Mouse (Mus musculus): ENCODE data around the gene Tgfbrap1. TPM values are rescaled to one million over a fixed set of nuclear protein-coding genes. Genes with fewer than 3 reads are reported as not detected.

The Tgfbrap1 gene
- total RNA-seq, 2 experiments from 2014 or later: 37.7 to 38.1 TPM

DNA sequence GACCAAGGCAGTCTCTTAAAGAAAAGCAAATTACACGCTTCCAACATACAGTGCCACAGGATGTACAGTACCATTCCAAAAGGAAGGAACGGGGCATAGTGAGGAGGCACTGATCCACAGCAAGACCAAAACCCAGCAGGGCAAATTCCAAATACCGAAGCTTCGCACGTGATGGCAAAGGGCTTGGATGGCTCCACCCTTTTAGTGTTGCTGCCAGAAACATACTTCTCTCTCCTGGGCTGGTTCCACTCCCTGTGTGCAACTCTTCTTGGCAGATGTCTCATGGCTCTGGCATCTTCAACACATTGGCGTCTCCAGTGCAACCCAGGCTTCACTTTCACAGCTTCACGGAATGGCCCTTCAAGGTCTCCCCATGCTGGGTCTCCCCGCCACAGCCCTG is 19.0 kb upstream of the Tgfbrap1 start:
- no peak for DNase-seq (ENCODE audit: low spot score in 2 of 2)

DNA sequence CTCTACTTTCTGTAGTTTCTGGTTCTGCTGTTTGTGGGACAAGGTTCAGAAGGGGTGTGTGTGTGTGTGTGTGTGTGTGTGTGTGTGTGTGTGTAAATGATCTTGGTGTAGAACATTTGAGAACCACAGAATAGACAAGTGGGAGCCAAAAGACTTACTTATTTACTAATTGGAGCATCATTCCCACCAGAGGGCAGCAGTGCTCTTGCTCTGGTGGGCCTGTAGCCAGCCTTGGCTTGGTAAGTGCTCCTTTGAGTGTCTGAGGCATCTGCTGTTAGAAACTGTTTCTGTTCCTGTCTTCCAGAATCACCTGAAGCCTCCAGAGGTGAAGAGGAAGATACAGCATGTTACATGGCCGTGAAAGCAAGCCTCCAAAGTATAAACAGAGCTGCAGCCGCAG is 14.4 kb upstream of the Tgfbrap1 start:
- peak; percentile 36 to 86 for DNase-seq (ENCODE audit: low spot score in 2 of 2)

DNA sequence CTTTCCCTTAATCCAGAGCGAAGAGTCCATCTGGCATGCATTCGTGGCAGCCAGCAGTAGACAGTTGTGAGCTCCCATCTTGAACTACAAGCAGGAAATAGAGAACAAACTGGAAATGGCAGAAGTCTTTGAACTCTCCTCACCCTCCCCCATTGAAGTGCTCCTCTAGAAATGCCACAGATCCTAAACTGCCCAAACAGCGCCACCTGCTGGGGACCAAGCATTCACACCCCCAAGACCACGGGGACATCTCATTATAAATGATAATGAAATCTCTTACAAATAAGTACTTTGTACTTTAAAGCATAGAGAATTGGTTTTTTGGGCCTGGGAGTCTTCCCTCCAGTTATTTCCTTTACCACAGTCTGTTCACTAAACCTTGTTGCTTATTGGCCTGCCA is 12.1 kb upstream of the Tgfbrap1 start:
- DNase-seq (ENCODE audit: low spot score in 2 of 2): no peak

DNA sequence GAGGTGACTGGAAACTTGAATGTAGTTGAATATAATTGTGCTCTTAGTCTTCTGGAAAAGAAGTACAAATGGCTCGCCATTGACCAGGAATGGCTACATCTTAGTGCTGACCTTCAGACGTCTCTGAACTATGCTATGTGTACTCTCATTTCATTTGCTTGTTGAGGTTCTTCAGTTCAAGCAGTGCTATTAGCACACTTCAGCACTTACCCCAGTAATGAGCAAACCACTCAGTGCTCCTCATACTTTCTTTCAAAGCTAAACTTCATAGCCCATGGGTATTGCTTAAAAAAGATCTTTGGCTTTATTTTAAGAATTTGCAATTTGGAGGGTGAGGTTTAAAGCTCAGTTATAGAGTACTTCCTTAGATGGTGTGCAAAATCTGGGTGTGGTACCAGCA is 10.3 kb upstream of the Tgfbrap1 start:
- DNase-seq (ENCODE audit: low spot score in 2 of 2): no peak

DNA sequence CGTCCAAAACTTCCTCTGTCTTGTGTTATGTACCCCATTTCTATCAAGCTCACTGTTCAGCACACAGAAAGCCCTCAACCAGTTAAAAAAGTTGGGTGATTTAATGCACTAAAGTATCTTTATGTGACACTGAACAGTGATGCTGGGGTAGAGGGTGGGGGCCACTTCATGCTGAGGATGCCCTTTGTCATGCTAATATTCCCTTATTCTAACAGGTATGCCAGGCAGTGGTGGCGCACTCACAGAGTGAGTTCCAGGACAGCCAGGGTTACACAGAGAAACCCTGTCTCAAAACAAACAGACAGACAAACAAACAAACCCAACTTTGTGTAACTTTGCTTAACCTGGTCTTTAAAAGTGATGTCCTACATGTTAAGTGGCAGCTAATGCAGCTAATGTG is 4.2 kb downstream of the Tgfbrap1 start:
- DNase-seq (ENCODE audit: low spot score in 2 of 2): no peak

DNA sequence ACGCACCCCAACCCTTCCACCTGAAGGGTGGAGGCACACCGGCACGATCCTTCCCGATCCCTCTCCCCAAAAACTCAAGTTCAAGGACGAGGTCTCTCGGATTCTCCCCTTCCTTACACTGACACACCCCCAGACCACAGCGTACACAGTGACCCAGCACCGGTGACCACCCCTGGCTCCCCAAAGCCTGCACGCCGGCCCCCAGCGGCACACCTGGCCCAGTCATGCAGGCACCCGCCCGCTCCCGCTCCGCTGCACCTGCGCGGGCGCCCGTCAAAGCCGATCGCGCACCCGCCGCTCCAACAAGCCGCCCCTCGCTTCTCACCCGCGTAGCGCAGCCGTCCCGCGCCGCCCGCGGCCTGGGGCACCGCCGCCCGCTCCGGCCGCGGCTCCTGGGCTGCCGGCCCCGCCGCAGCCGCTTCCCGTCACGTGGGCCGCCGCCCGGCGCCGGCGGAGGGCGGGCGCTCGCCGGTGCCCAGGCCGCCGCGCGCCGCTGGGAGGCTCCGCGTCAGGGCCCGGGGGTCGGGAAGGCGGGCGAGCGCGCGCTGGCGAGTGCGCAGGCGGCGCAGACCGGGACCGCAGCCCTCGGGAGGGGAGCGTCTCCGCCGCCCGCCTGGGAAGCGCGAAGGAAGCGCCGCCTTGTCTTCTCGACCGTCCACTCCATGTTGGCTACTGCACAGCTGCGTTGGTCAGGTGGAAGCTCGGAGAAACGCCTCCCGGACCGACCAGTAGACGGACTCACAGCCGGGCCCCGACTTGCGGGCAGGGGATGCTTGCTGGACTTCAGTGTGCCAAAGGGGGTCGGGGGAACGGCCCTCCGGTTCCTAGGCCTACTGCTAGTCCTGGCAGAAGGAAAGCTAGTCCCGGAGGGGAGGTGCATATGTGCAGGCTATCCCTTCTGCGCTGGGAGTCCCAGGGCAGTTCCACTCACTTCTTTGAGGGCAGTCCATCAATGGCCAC is 6.1 kb downstream of the Tgfbrap1 start:
- DNase-seq (ENCODE audit: low spot score in 2 of 2): peak; percentile 56 to 73

DNA sequence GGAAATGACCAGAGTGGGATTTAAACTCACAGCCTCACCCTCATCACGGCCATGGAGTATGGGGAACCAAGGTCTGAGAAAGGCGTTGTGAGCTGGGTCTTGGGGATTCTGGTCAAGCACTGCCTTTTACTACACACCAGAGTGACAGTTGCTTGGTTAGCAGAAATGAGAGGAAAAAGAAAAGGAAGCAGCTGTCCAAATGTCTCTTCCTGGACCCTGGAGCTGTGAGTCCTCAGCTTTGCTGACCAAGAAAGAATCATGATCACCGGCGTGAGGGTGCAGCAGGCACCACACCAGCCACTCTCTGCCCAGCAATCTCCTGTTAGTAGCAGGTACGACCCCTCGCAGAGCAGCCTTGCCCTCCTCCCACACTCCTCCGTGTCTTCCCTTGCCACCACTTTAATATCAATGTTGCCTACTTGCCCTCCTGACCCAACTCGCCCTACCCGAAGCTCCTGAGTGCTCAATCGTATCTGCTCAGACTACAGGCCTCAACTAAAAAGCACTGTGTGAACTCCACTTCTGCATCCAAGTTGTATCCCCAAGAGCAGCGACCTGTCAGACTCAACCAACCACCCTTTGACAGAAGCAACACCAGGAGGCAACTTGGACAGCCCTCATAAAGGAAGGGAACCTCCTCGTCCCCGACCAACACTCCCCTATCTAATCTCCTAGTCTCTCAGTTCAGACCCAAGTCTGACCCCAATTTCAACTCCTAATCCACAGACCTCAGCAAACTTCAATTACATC is 7.0 kb downstream of the Tgfbrap1 start:
- DNase-seq (ENCODE audit: low spot score in 2 of 2): no peak

DNA sequence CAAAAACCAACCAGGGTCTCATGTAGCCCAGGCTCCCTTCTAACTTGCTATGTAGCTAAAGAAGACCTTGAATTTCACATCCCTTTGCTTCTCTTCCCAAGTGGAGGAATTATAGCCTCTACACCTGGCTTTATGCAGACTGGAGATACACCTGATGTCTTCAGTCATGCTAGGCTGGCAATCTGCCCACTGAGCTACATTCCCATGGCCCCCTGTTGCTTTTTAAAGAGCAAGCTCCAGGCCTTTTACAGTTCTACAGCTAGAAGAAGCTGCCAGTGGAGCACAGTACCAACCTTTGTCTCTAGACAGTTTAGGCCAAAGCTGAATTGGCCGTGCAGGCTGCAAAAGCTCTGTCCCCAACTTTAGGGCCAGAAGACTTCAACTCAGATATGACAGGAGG is 8.0 kb downstream of the Tgfbrap1 start:
- no peak for DNase-seq (ENCODE audit: low spot score in 2 of 2)

DNA sequence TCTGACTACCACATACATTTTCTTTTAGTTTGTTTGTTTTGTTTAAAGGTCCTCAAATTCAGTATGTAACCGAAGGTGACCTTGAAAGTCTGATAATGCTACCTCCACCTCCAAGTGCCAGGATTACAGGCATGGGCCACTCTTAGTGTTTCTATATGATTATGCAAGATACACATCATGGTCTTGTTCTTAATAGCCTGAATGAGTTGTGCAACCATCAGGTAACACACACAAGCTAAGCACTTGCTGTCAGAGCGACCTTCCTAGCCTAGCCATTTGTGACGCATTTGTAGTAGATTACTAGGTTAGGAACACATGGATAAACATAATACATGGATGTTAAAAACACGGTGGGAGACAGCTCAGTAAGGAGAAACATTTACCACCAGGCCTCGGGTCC is 15.5 kb downstream of the Tgfbrap1 start:
- no peak for DNase-seq (ENCODE audit: low spot score in 2 of 2)

DNA sequence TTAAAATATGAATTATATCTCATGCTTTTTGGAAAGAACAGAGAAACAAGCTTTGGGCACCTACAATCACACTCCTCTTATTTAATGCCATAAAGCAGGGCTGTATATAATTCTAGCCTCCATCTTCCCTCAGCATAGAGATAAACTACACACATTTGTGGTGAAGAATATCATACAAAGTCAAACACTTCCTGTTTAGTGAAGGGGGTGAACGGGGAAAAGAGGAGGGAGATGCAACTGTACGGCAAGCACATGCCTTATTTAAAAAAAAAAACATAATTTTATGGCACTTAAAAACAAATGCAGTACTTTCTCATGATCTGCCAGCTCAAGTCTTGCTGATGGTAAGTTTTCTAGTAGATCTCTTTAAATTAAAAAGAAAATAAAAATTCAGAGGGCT is 20.3 kb downstream of the Tgfbrap1 start:
- no peak for DNase-seq (ENCODE audit: low spot score in 2 of 2)

DNA sequence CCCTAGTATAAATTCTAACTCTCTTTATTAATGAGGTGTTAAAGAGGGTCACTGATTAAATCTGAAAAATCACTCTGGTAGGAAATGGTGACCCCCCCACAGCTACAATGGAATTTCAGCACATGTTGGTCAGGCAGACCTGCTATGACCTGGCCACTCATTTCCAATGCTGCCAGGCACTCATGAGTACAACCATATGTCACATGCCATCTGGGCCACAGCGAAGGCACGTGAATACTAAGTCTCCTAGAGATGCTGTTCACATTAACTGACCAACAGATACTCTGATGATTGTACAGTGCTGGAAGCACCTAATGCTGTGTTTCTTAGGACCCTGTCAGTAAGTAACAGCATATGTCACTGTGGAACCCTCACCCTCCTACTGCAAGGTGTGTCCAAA is 23.6 kb downstream of the Tgfbrap1 start:
- DNase-seq (ENCODE audit: low spot score in 2 of 2): no peak

DNA sequence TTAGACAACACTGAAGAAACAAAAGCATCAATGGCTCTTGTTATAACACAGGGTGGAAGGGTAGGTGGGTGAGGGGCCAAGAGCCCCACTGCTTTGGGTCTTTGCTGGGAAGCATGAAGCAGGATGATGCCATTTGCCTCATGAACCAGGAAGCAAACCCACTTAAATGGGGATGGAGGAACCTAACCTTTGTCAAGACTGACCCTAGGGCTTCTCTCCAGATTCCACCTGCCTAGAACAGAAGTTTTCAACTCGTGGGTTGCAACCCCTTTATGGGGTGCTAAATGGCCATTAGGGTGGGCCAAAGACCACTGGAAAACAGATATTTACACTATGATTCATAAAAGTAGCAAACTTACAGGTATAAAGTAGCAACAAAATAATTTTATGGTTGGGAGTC is 25.9 kb downstream of the Tgfbrap1 start:
- DNase-seq (ENCODE audit: low spot score in 2 of 2): no peak

DNA sequence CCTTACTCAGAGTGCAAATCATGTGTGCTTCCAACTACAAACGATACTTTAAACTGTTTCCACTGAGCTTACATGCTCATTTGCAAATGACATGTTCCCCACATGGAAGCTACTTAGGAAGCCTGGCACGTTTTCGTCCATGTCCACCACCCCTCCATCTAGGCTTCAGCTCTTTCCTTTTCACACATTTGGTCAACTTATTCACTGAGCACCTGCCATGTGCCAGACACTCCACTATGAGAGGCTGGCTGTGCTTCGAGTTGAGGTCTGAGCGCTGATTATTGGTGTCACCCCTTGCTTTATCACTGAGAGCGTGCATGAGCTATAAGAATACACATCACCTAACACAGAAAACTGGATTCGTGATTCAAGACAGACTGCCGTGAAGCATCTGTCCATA is 26.4 kb downstream of the Tgfbrap1 start:
- no peak for DNase-seq (ENCODE audit: low spot score in 2 of 2)

DNA sequence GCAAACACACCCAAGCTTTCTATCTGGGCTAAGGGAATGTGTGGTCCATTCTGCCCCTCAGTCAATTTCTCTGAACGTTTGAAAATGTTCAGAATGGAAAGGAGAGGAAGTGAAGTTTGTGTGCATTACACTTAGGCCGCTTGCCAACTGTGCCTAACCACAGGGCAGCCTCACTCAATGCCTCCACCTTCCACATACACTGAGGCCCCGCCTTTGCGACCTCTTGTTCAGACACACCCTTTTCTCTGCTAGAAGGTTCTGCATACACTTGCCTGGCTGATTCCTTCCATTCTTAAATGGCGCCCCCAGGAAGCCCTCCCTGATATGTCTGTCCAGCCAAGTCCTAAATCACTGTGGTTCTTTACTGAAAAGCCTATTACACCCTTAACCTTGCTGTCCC is 27.7 kb downstream of the Tgfbrap1 start:
- DNase-seq (ENCODE audit: low spot score in 2 of 2): no peak

DNA sequence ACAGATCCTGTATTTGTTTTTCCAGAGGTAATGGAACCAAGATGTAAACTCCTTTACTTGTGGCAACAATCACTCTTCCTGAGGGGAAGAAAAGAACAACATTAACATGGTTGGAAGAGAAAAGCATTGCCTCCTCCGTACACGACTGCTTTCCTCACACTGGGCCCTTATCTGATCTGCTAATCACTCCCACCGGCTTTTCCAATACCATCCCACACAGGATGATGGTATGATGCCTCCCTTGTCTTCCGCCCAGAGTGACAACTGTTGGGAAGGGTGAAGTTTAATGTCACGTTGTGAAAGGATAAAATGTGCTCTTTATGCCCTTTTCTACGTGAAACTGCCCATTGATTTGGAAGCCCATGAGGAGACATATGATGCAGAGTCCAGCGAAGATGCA is 30.9 kb downstream of the Tgfbrap1 start:
- DNase-seq (ENCODE audit: low spot score in 2 of 2): no peak

DNA sequence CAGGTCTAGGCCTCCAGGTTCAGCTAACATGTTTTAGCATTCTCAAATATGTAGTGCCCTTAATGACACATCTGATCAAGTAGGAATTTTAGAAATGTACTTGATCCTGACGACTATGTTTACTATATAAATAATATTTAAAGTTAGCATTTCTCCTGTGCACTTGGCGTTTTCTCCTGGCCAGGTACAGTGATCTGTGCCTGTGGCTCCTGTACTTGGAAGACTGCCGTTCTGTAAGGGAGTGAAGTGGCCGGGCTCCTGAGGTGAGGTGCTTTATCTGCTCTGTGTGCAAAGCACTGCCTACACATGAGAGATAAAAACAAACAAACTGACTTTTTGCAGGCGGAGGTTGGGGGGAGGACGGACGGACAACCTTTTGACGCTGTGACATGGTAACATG is 31.9 kb downstream of the Tgfbrap1 start:
- DNase-seq (ENCODE audit: low spot score in 2 of 2): no peak

DNA sequence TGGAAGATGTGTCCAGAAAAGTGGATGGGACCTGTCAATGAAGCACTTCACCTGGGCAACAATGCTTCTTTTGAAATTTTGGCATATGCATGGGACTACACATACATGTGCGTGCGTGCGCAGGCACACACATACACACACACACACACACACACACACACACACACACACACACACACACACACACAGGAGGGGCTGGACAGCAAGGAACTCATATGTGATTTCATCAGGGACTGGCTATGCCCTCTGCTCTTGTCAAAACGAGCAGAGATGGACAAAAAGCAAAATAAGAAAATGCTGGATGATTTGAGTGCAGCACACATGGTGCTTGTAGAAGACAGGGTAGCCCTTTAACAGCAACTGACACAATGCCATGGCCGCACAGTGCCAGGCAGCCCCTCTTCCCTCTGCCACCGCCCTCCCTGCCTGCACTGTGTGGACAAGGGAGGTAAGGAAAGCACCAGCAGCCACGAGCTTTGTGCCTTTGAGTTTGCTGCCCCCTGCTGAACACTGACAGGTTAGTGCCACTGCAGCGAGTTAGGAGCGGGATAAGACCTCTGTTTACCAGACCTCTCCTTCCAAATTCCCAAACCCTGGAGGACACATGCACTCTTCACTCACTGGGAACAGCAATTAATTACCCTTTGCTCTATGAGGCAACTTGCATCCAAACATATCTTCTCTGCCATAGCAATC is 32.7 kb downstream of the Tgfbrap1 start:
- DNase-seq (ENCODE audit: low spot score in 2 of 2): peak; percentile 50 to 88

DNA sequence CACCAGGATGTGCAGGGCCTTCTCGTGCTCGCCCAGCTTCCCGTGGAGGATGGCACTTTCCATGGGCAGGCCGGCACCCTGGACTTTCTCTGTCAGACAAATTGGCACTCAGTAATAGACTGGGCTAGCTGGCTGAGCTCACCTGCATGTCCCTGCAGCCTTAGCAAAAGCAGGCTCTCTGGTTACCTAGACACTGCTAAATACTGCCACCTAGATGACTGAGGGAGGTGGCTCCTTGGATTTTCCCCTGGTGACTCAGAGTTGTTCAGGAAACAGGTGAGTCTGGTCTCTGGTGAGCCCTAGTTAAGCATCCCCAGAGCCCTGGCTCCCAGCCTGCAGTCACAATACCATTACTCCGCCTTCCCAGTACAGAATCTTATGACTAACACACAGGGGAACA is 46.5 kb downstream of the Tgfbrap1 start:
- no peak for DNase-seq (ENCODE audit: low spot score in 2 of 2)

DNA sequence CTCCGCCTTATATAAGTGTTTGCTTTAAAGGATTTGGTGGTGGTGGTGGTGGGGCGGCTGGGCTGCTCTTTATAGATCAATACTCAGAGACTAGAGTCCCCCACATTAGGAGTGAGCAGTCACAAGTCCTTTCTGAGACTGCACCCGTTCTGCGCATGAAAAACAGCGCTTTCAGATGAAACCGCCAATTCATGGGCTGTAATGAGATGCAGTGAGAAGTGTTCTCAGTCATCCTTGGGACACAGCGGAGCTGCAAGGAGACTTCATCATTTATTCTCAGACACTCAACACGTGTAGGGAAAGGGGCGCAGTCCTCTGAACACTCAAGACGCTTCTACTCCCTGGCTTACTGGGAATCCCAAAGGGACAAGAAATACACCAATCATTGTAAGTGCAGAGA is 50.6 kb downstream of the Tgfbrap1 start:
- DNase-seq (ENCODE audit: low spot score in 2 of 2): no peak

DNA sequence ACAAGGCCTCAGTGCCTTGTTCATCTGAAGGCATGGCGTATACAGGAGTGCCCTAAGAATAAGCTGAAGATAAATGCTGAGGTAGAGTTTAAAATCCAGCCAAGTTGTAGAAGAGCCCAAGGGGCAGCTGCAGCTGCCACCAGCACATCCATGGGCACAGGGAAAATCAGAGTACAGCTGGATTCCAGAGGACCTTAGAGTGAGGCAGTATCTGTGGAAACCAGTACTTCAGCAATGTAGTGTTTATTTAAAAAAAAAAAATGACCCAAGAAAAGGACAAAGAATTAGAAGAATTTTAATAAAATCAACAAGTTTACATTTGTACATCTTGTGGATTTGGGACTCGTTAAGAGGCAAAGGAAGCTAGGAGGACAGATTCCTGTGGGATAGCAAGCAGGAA is 51.4 kb downstream of the Tgfbrap1 start:
- DNase-seq (ENCODE audit: low spot score in 2 of 2): no peak

DNA sequence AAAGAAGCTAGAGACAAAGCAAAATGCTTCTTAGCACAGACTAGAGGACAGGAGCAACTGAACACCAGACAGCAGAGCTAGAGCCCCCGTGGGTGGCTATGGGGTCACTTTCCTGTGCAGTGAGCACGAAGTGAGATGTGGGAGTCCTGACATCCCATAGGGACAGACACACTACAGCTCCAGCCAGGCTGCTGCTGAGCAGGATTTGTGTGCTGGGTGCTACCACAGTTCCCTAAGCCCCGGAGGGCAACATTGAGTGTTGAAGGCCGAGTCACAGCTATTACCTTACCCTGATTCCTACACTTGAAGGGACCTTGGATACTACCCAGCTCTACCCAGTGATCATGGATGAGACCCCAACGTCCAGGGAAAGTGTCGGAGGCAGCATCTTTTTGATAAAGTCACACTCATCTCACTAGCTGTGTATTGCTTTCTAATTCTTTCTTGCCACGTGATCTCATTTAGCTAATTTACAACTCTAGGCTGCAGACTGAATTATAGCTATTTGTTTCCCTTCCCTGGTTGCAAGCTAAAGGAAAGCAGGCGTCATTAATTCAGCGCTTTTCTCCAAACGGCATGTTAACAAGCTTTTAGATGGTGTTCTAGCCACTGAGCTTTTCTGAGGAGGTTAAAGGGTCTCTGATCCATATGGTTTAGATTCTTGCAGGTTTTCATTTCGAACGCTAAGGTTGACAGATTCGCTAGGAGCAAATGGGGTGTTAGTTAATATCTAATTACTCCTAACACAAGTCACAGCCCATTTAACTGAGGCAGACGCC is 53.0 kb downstream of the Tgfbrap1 start:
- no peak for DNase-seq (ENCODE audit: low spot score in 2 of 2)
